Mouse (Mus musculus): ENCODE measurements at regions not wholly inside any gene's neighbourhood (a gene's known extent, or its start where the extent isn't known, plus 50 kb on each side); places are given as distances from the start of the nearest gene placed in this dataset.

DNA sequence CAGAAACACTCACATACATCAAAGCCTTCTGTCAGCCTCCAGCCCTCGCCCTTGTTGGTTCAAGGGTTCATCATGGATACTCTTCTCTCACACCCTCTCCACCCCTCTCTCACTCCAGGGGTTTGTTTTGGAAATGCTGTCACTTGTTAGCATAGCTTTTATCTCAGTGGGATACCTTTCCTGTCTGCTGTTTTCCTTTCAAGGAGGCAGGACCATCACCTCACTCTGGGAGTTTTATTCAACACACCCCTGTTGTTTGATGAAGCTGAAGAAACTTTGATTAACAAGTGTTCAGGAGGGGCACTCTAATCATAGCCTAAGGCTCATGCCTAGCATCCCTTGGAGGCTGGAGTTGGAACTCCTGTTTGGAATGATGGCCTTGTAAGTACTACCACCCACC lies 95.7 kb upstream of the Slc7a14 start:
- intact Hi-C loops (cut with DNase I), result no loop called here
- no peak for DNase-seq (ENCODE audit: low spot score in 2 of 2)

DNA sequence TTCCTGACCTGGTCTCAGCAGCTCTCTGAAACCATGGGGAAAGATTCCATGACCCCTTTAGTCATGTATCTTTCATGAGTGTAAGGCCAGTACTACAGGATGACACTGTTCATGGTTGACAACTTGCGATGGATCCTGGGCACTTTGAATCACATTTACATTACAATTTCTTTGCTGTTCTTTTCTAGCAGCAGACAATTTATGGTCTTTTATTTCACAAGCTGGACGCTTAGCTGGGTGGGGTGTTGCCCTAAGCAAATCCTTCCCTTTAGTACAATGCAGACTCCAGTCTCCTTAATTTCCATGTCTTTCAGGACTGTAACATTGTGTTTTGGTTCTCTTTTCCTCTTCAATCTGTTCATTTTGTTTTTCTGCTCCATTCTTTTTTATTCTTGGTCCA lies 89.0 kb upstream of the Slc7a14 start:
- intact Hi-C loops (cut with DNase I), result no loop called here
- DNase-seq (ENCODE audit: low spot score in 2 of 2), result no peak

DNA sequence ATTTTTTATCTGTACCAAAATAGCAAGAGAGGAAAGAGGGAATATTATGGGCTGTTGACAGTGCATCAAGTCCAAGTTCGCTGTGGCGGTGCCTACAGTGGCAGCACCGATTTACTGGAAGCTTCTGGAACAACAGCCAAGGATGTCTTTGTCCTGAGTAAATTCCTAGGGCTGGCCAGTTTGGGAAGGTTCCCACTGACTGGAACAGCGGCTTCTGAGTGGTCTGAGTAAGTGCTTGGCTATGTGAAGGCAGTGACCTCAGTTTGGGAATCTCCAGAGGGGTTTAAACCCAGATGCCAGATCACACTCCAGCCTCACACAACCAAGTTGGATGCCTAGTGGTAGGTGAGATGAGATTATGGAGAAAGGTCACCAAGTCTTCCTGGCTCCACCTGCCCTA lies 84.4 kb upstream of the Slc7a14 start:
- intact Hi-C loops (cut with DNase I), result no loop called here
- DNase-seq (ENCODE audit: low spot score in 2 of 2), result no peak

DNA sequence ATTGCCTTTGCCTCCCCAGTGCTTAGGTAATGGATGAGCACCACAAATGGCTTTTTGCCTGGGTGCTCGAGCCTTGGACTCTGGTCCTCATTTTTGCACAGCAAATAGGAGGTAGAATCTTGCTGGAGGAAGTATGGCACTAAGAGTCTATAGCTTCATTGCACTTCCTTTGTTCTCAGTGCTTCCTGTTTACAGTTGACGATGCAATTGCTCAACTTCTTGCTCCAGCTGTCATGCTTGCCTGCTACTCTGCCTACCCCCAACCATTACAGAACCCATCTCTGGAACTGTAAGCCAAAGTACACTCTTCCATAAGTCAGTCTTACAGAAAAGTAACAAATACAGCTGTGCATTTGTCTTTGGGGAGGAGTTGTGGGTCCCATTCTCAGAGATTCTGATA lies 79.8 kb upstream of the Slc7a14 start:
- no peak for DNase-seq (ENCODE audit: low spot score in 2 of 2)
- intact Hi-C loops (cut with DNase I), result no loop called here

DNA sequence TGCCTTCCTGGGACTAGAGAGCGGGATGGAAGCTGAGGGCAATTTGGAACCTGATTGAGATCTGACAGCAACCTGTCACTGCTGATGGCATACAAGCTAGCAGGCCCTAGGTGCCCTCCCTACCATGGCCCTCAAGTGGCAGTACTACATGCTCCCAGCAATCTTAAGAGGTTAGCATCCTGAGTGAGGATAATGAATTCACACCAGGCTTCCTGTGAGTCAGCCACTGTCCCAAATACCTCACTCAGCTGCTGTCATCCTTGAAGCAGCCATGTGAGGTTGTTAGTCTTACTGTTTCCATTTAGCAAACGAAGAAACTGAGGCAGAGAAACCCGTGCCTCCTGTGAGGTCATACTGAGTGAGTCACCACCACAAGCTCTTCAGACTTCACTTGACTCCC lies 65.5 kb upstream of the Slc7a14 start:
- intact Hi-C loops (cut with DNase I), result no loop called here
- DNase-seq (ENCODE audit: low spot score in 2 of 2), result no peak

DNA sequence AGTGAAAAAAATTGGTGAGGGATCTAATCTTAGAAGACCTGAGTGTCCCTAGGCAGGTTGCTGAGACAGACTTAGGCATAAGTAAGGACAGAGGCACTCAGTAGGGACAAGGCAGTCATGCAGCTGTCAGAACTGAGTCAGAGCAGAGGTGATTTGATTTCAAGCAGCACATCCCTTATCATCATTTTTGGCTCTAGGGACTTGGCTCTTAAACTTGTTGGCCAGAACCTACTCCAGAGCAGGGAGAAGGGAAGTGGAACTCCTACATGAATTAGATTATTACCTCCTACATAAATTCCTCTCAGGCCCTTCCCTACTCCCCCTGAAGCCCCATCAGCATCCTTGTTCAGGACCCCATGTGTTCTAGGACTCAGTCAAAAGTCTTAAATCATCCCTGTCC lies 63.9 kb upstream of the Slc7a14 start:
- no peak for DNase-seq (ENCODE audit: low spot score in 2 of 2)
- intact Hi-C loops (cut with DNase I), result no loop called here

DNA sequence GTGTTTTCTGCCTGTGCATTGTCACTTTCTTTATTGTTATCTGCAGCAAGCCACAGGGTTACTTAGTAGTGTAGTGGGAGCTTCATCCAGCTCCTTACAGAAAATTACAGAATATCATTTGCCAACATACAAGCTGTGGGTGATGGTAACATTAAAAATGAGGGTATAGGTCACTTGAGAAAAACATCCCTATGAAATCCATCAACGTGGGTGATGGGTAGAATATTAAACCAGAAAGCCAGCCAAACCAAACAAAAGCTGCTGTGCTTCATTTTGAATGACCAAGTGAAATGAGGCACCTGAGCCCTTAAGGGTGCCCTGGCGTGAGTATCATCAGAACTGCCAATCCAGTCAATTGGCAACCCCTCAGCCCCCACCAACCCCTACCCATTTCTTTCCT lies 58.1 kb upstream of the Slc7a14 start:
- intact Hi-C loops (cut with DNase I), result no loop called here
- no peak for DNase-seq (ENCODE audit: low spot score in 2 of 2)

Data from left cerebral cortex, postnatal 36 days (tissue).